Mouse (Mus musculus): ENCODE measurements around the gene Drd1.

Gene Drd1

DNA sequence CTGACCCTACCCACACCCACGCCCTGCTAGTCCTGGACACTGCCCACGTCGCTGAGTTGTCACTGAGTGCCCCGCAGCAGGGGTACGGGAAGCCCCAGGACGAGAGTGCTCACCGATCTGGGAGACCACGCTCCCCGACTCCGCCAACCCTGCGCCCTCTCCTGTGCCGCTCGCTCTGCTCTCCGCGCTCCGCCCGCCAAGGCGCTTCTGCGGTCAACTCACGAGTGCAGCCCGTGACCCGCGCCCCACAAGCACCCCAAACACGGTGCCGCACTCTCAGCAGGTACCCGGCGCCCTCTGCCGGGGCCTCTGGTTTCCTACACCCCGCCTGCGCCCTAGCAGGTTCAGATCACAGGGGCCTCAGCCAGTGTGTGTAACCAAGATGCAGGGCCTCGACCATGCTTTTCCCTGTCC is at the start of gene Drd1:
Gene Drd1, minus strand, starts transcription at position 258 of the 414 bp plus-strand sequence.
- peak; percentile 48 for DNase-seq

DNA sequence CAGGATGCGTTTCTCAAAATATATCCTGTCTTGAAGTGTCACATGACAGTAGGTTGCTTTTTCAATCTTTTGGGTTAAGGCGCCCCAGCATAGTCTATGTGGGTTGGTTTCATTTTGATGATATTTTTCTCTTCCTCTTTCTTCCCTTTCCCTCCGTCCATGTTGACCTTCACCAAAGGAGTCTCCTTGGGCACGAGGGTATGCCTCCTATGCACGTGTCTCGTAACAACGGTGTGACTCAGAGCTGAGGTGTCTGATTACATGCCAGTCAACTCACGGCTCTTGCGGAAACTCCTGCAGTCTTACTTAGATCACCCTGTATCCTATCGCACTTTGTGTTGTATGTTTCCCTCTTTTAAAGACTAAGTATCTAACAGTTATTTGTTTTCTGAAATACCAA is 48.4 kb upstream of the Drd1 start:
- no peak for DNase-seq

DNA sequence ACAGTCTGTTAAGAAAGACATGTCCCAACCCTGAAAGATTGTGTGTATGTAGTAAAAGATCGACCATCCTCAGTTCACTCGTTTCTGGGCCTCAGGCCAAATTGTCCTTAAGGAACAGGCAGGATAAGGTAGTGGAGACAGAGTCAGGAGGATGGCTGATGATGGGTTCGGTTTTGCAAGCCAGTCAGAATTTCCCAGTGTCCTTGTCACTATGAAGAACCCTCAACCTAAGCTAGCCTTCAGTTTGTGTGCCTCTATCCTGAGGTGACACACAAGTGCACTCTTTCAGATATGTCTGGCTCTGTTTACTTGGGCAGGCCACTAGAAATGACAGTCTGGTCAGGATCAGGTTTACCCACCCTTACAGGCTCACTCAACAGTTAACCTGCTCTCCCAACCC is 47.8 kb upstream of the Drd1 start:
- DNase-seq = no peak

DNA sequence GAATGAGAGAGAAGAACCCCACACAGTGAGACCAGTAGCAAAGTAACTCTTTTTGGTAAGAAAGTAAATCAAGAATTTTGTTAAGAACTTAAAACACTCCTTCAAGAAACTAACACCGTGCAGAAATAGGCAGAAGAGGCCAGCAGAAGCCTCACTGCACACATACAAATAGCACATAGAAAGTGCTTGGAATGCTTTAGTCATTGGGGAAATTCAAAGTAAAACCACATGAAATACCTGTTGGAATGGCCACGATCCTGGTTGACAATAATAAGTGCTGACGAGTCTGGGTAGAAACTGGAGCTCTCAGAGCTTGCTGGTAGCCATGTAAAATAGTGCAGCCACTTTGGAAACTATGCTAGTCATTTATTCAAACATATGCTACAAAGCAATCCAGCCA is 46.6 kb upstream of the Drd1 start:
- no peak for DNase-seq

DNA sequence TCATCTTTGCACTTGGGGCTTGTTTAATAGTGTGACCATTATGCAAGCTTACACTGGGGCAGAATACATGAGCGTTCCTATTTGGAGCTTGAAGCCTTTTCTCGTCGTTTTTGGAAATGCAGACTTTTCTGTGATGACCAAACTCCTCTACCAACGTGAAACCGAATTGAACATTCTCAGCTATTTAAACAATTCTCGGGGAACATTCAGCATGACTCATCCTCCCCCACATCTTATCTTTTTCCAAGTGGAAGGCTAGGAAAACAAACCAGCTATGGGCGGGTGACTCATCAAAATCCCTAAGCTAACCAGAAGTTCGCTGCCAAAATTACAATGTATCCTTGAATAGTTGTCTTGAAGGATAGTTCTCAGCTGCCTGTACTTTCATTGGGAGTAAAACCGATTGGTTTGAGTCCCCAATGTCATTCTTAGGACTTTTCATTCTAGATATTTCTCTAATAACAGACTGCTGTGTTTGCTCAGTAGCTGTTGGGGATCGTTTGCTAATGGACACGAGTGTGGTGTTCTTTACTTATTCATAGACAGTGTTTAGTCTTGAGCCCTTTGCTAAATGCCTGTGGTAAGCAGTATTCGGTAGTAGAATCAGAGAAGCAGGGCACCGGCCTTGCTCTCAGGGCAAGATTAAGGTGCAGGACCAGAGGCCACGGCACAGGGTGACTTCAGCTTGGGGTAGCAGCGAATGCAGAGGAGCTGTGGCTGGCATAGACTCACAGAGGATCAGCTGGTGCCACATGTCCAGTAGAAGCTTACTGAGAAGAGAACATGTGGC is 45.7 kb upstream of the Drd1 start:
- DNase-seq = no peak

DNA sequence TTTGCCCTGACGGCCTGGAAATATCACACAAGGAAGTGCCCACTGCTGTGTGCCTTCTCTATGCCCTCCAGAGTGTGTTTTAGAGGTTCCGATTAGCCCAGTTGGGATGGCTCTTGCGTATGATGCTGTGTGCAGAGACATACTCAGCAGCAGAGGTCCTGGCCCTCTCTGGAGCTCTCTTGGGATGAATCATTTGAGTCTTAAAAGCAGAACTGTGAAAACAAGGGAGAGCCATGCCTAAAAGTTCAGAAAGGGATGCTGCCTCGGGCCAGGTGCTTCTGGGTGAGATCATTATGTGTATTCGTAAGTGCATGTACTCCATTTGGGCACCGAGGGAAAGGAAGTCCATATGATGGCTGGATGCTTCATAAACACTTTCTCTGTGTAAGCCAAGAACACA is 42.3 kb upstream of the Drd1 start:
- no peak for DNase-seq

DNA sequence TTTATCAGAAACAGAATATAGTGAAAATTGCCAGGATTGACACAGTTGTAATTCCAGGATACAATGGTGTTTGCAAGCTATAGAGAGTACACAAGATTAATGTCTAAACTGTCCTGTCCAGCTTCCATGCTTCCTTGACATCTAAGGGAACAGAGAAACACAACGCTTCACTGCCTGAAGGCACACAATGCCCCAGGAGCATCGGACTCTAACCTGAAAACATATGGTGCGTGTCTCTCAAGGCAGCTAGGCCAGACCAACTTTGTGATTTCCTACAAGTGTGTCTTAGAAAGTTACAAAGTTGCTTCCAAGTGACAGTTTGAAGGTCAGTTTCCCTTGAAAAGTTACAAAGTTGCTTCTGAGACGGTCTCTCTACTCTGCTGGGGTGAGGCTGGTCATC is 41.7 kb upstream of the Drd1 start:
- no peak for DNase-seq

DNA sequence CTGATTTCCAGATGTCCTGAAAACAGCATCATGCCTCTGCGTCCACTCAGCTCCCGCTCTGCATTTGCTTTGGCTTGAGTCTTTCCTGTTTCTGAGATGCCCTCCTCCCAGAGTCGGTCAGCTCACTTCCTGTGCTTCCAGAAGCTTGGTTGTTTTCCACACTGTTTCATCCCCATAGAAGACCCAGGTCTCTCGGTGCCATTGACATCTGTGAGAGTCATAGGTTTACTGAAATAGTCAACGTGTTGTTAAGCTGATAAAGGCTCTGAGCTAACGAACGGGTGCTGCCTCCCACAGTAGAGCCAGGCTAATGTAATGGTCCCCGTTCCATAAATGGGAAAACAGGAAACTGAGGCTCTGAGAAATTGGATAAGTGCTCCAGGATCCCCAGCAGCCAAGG is 40.2 kb upstream of the Drd1 start:
- no peak for DNase-seq

DNA sequence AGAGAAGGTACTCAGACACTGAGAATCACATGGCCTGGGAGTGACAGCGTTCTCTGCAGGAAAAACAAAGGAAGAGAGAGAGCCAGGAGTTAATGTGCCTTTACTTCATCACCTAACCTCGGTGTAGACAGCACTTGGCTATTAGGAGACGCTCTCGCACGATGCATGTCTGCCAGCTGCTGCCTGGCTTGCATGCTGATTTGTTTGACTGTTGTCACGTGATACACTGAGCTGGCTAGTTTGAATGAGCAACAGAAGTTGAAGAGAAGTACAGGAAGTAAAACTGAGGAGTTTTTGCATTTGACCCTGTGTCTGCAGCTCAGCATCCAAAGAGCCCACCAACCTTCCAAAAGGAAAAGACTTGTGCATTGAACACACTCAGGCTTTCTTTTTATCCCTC is 39.5 kb upstream of the Drd1 start:
- no peak for DNase-seq

DNA sequence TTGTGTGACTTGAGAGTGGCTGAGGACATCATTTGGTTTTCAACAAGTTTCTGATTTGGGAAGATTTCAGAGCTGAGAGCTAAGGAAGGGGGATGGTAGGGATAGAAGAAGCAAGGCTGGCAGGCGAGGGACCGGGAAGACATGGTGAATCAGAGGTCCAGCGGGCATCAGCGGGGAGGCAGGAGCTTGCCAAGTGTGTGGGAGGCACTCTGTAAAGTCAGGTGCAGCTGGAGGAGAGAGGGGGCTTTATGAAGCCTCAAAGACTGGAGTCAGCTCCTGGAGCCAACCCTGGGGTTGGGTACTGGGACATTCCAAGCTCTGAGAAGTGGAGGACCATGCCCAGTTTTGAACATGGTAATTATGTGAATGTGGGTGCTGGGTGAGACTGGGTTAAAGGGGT is 38.8 kb upstream of the Drd1 start:
- DNase-seq = no peak

DNA sequence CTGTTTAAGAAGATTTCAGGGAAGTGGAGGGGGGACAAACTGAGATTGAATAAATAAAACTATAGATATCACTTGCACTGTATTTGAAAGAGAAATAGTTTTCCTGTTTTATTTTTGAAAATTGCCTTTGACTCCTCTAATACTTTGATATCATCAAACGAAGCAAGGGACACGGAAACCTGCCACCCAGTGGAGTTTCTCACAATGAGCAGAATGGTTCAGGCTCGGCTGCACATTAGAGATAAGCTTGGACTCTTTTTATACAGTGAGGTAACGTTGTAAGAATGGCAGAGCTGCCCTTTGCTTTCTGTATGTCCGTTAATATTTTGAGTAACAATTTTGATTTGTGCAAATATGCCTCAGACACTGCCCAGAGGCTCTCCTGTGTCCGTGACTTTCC is 36.2 kb upstream of the Drd1 start:
- no peak for DNase-seq

DNA sequence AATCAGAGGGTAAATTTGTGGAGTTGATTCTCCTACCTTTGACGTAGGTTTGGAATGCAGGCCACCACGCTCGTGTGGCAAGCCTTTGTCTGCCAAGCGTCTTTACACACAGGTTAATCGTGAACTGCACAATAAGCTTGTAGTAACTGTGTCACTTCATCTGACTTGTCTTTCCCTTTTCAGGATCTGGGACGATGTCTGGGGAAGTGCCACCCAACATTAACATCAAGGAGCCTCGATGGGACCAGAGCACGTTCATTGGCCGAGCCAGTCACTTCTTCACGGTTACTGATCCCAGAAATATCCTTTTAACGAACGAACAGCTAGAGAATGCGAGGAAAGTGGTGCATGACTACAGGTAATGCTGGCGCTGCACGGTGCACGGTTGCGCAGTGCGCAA is 29.8 kb upstream of the Drd1 start:
- no peak for DNase-seq

DNA sequence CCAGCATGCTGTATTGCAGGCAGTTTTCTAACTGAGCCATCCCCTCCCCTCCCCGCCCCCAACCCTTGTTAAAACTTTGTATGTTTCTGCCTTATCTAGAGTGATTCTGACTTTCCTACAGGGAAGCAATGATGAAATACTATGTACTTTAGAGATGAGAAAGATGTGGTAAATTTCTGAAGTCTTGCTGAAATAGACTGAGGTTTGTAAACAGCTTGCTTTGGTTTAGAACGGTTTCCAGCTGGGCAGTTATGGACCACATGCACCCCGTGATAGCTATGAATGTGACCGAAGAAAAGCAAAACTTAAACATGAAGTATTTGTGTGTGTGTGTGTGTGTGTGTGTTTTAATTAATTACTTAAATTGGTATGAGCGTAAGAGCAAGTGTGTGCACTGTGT is 29.3 kb upstream of the Drd1 start:
- no peak for DNase-seq

DNA sequence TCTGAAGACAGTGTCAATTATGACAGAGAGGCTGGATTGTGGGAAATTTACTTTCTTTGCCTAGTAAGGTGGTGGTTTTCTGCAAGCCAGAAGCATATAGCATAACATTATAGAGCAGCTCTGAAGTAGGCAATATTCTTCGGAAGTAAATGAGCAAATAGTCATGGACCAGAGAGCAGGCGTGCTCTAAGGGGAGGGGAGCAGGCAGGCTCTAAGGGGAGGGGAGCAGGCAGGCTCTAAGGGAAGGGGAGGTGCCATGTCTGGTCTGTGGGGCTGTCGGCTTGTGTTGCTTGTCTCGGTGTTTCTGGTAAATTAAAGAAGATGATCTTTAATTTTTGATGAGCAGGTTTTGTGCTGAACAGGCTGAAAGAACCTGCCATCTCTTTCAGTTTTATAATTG is 28.7 kb upstream of the Drd1 start:
- DNase-seq = no peak

DNA sequence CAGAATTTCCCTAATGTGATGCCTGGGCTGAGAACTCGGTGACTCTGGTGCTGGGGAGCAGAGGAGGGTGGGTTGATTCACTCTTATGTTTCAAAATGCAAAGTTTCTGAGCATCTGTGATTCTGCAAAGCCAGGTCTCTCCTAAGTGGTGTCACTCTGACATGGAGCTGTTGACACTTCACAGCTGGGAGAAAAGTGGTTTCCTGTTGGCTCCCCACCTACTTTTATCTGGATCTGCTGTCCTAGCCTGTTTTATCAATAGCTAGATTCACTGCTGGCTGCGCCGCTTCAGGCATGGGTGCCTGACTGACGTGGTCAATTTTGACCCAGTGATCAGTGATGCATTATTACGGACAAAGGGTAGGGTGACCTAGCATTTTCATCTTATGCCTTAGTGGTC is 27.4 kb upstream of the Drd1 start:
- no peak for DNase-seq

DNA sequence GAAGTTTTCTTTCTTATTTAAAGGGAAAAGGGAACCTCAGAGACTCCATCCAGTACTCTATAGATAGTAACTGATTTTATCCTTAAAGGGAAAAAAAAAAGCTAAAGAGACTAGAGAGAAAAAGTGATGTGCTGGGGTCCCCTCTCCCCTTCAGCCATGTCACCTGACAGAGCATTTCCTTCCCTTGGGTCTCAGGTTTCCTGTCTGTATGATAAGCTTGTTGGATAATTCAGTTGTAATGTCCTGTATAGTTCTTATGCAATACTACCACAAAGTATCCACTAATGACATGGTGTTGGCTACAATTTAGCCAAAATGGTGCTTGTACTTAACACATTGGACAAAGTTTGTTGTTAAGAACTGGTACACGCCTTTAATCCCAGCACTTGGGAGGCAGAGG is 25.3 kb upstream of the Drd1 start:
- DNase-seq = no peak

DNA sequence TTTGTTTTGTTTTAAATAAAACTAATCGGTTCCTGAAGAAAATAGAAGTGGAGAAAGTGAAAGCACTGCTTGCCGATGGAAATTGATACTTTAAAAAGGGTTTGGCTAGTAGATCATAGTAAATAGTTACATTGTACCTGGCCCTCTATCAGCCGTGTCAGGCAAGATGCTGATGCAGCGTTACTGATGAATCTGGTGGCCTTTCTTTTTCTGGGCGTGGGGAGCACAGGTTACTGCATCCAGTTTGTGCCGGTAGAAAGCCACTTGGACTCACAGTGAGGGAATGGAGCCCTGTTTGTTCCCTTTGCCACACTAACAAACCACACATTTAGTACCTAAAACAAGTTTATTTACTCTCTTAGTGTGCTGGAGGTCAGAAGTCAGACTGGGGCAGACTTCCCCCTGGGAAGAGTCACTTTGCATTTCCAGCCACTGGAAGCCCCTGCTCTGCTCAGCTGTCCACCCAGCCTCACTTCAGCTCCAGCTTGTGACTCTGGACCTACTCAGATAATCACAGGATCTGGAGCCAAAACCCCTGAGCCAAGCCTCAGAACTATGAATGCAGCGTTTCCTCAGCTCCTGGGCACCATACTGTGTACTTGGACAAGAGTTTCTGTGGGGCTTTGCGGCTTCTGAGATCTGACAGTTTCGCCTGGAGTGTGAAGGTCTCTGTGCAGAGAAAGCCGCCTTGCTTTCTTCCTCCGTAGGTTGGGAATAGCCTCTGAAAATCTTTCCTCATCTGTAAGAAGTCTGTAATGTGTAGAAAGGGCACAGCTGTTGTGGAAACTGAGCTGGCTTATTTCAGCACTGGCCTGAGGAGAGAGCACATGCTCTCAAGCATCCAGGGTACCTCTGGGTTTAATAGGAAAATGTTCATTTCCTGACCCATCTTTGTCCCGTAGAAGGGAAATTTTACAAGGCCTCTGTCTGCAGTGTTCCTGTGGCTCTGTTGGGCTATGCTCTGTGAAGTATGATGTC is 24.6 kb upstream of the Drd1 start:
- no peak for DNase-seq

DNA sequence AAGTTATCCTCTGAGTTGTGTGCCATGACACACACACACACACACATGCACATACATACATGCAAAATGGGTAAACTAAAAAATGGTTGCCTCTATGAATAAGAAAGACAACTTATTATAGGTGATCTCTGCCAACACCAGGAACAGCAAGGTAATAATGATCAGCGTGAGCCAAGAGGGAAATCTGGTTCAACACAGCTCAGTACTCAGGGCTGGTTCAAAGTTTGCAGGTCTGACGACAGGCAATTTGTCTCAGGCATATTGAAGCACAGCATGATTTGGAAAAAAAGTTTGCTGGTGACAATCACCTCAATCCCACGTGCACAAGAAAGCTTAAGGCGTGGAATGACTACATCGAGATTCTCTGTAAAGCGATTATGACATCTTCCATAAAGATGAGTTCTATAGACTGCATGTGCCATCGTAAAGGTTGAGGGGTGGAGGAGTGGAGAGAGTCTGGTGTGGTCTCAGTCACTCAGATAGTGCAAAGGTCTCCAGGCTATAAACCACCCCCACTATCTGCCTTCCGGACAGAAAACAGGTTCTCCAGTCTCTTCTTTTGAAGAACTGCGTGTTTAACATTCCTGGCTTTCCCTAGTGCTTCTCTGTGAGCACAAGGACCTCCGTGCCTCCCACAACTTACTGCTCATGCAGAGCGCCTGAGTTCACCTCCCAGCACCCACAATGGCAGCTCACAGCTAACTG is 22.1 kb upstream of the Drd1 start:
- no peak for DNase-seq

DNA sequence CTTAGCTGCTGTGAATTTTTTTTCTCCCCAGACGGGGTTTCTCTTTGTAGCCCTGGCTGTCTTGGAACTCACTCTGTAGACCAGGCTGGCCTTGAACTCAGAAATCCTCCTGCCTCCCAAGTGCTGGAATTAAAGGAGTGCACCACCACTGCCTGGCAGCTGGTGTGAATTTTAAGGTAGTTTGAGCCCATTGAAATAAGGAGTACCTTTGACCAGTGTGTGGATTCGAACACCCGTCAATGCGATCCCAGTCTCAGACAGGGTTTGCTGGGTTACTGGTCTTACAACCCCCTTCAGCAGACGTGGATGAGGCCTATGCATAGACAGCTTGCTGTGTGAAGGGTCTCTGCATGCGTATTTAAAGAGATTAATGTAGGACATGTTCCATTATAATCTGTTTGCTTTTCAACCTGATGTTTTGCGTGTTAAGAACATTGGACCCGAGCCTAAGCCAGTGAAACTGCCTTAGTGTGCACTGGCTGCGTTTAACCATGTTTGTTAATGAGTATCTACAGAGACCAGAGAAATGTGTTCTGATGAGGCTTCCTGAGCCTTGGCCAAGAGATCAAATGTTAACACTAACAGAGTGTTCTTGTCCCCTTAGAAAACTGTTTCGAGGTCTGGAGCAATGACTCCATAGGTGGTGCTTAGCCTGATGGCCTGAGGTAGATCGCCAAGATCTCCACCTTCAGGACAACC is 21.4 kb upstream of the Drd1 start:
- DNase-seq = no peak

DNA sequence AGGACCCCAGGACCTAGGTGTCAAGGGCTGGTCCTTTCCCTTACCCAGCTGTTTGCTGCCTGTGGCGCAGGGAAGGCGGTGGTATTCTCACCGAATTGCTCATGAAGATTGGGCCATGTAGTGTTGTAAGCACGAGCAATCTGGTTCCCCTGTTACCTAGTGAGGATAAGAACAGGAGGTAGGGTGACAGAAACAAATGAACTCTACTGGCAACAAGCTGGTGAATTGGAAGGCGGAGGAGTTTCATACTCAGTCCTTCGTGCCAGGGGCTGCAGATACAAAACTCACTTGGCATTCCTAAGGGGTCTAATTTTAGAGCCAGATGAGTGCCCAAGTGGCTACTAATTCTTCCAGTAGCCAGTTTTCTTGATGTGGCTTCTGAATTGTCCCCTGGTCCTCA is 20.5 kb upstream of the Drd1 start:
- no peak for DNase-seq

DNA sequence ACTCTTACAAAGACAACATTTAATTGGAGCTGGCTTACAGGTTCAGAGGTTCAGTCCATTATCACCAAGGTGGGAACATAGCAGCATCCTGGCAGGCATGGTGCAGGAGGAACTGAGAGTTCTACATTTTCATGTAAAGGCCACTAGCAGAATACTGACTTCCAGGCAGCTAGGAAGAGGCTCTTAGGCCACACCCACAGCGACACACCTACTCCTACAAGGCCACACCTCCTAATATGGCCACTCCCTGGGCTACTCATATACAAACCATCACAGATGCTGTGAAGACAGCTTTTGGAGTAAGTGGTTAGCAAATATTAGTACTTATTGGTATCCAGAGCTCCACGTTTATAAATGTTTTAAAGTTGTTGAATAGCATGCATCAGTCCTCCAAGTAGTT is 19.9 kb upstream of the Drd1 start:
- no peak for DNase-seq

DNA sequence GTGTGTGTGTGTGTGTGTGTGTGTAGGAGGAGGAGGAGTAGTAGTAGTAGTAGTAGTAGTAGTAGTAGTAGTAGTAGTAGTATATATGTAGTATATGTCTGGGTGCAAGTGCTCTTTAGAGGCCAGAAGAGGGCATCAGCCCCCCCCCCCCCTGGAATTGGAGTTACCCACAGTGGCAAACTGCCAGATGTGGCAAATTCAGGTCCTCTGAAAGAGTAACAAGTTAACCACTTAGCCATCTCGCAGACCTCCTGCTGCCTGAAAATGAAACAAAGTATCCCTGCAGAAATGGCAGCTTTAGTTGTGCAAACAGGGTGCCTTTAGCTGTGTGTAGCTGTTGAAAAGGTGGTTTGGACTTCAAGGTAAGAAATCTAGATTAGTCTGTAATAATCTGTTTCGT is 18.0 kb upstream of the Drd1 start:
- DNase-seq = peak; percentile 15

DNA sequence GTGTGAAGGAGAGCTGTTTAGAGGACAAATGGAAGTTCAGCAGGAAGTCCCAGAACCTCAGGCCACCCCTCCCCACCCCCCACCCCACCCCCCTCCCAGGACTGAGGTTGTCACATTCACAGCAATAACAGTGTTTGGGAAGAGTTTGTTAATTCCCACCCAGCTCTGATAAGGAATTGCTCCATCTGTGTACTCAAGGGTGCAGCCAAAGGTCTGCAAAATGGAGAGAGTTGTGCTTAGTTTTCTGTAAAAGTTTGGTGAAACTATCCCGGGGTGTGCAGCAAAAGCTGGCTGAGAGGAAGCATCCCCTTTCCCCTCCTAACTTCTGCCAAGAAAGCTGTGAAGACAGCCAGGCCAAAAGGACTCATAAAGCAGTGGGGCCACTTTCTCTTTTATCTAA is 17.6 kb upstream of the Drd1 start:
- DNase-seq = peak; percentile 11
